Comparison of ENCODE assay signal across 8 mouse cellular contexts in the genomic region with DNA sequence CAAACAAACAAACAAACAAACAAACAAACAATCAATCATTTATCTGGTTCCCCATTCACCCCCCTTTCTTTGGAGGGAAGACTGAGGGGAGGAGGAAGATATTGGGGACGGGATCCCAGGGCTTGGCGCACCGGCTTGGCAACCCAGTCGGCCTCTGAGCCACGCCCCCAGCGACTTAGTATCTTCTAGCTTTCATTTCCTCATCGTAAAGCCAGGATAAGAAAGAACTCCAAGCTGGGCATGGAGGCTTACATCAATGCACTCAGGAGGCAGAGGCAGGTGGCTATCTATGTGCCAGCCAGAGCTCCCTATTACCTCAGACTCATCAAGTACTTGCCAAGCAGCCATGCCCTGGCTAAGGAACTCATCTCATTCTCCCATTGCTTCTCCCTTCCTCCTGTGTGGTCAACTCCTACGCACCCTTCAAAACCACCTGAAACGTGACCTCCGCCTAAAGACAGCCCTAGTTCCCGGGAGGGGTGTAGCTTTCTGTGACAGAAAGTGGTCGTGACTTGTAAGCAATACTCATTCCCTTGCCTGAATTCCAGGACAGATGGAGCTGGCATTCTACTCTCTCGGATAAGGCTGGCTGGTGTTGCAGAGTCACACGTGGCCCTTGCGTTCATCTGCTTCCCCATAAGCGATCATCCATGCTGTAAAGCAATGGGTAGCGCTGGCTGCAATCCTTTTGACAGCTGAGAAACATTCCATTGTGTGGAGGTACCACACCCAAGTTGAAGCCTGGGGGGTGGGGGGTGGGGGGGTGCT. TPM values are rescaled to one million over a fixed set of nuclear protein-coding genes. Genes with fewer than 3 reads are reported as not detected.
DNase-seq lines count a peak whose midpoint lies in the region; ATAC-seq lines count a peak whose summit lies in the region.

No protein-coding gene starts in this region.

- DNase-seq in frontal cortex, adult 2 months (ENCODE audit: extremely low spot score in 1 of 2, low spot score in 1 of 2), result no peak
- DNase-seq in A20 (ENCODE audit: low read depth, low spot score) (peak; percentile 87), adipocyte (ENCODE audit: low spot score) (no peak)
- no peak for DNase-seq in liver, embryonic 11.5 days (ENCODE audit: low spot score)

- H3K4me2 ChIP-seq in forebrain, embryonic 12.5 days, result peak overlapping the region; percentile 84
- peak overlapping the region; percentile 94 for H3K4me2 ChIP-seq in liver, embryonic 11.5 days
- H3K4me2 ChIP-seq in stomach, embryonic 15.5 days, result peak overlapping the region; percentile 86

- H3K4me3 ChIP-seq in forebrain, embryonic 12.5 days (replicated peaks), result peak overlapping the region; percentile 45
- H3K4me3 ChIP-seq in liver, embryonic 11.5 days (ENCODE audit: low read depth, low read length), result peak overlapping the region; percentile 61
- H3K4me3 ChIP-seq in stomach, embryonic 15.5 days (replicated peaks), result peak overlapping the region; percentile 50

- no peaks in the 10 kb centered on the region for H3K36me3 ChIP-seq in forebrain, embryonic 12.5 days (replicated peaks)
- no peaks in the 10 kb centered on the region for H3K36me3 ChIP-seq in liver, embryonic 11.5 days (ENCODE audit: control insufficient read depth, insufficient read depth, low read length)
- no peaks in the 10 kb centered on the region for H3K36me3 ChIP-seq in stomach, embryonic 15.5 days

- H3K9me3 ChIP-seq in forebrain, embryonic 12.5 days, result no peaks in the 10 kb centered on the region
- H3K9me3 ChIP-seq in liver, embryonic 11.5 days (ENCODE audit: control insufficient read depth, low read length), result no peaks in the 10 kb centered on the region
- H3K9me3 ChIP-seq in stomach, embryonic 15.5 days, result no peaks in the 10 kb centered on the region

- H3K27me3 ChIP-seq in forebrain, embryonic 12.5 days, result peaks cover 72% of the 10 kb centered on the region
- H3K27me3 ChIP-seq in liver, embryonic 11.5 days (replicated peaks; ENCODE audit: control insufficient read depth, insufficient read depth, low read length), result peaks cover 24% of the 10 kb centered on the region
- peaks cover 13% of the 10 kb centered on the region for H3K27me3 ChIP-seq in stomach, embryonic 15.5 days (replicated peaks)

- ATAC-seq in frontal cortex, adult (ENCODE audit: low TSS enrichment), result 0 out of 2 replicates have a peak, but pooled peaks have one; percentile 11
- ATAC-seq in forebrain, embryonic 12.5 days (ENCODE audit: low FRiP score), result no peak
- no peak for ATAC-seq in liver, embryonic 11.5 days (replicated peaks; ENCODE audit: low FRiP score)
- ATAC-seq in stomach, embryonic 15.5 days (ENCODE audit: insufficient read depth, low FRiP score, low read depth), result no peak
- no peak; the same call in 1 of the 2 replicates for ATAC-seq in erythroid progenitor cell, adult 5-6 weeks (replicated peaks; ENCODE audit: low FRiP score, poor library complexity, severe bottlenecking)

- no peak overlapping the region for H3K27ac ChIP-seq in forebrain, embryonic 12.5 days
- H3K27ac ChIP-seq in liver, embryonic 11.5 days (ENCODE audit: low read depth, low read length), result no peak overlapping the region
- no peak overlapping the region; the same call in 1 of the 2 replicates for H3K27ac ChIP-seq in stomach, embryonic 15.5 days

- H3K9ac ChIP-seq in forebrain, embryonic 12.5 days, result 0 out of 2 replicates have a peak overlapping the region, but pooled peaks have one; percentile 52
- no peak overlapping the region; the same call in 1 of the 2 replicates for H3K9ac ChIP-seq in liver, embryonic 11.5 days (ENCODE audit: low read depth, low read length)
- H3K9ac ChIP-seq in stomach, embryonic 15.5 days, result no peak overlapping the region

- peaks cover 26% of the 10 kb centered on the region for H3K4me1 ChIP-seq in forebrain, embryonic 12.5 days
- H3K4me1 ChIP-seq in liver, embryonic 11.5 days (replicated peaks; ENCODE audit: control insufficient read depth, insufficient read depth, low read length), result peaks cover 20% of the 10 kb centered on the region
- H3K4me1 ChIP-seq in stomach, embryonic 15.5 days, result peaks cover 27% of the 10 kb centered on the region

- 16% methylated on average over 17 of the region's 17 CpGs for WGBS in forebrain, embryonic 12.5 days
- 16% methylated on average over 17 of the region's 17 CpGs for WGBS in liver, embryonic 11.5 days
- 16% methylated on average over 17 of the region's 17 CpGs for whole genome bisulfite sequencing in stomach, embryonic 15.5 days

RNA-seq across cellular contexts. Expression of gene Pheta1, which starts 5.5 kb away (rescaled TPM):
- 15.1 and 16.0 TPM in 2 replicates for polyA plus RNA-seq in frontal cortex, adult 2 months (2012; rRNA removed)
- polyA plus RNA-seq in forebrain, embryonic 12.5 days (2016; fragmentation: Nextera tagmentation; extraction: Ambion mirVana), result 44.6 and 48.1 TPM in 2 replicates
- 12.1 and 13.7 TPM in 2 replicates for polyA plus RNA-seq in liver, embryonic 11.5 days (2014; fragmentation: Nextera tagmentation; extraction: Ambion mirVana)
- 23.7 and 26.1 TPM in 2 replicates for polyA plus RNA-seq in stomach, embryonic 15.5 days (2015; fragmentation: Nextera tagmentation; extraction: Ambion mirVana)
- not detected in 2 replicates for total RNA-seq in erythroid progenitor cell, adult 5-6 weeks (2015; ENCODE audit: low replicate concordance)
- total RNA-seq in erythroid progenitor cell, adult 5-6 weeks (2017; ENCODE audit: low replicate concordance), result 0.13 TPM in 1 of 2 replicates, not detected in the other

RNA-seq across cellular contexts. Expression of gene Sh2b3, which starts 5.9 kb away (rescaled TPM):
- 16.3 and 17.6 TPM in 2 replicates for polyA plus RNA-seq in frontal cortex, adult 2 months (2012; rRNA removed)
- polyA plus RNA-seq in forebrain, embryonic 12.5 days (2016; fragmentation: Nextera tagmentation; extraction: Ambion mirVana), result 7.1 and 7.4 TPM in 2 replicates
- 14.7 and 15.7 TPM in 2 replicates for polyA plus RNA-seq in liver, embryonic 11.5 days (2014; fragmentation: Nextera tagmentation; extraction: Ambion mirVana)
- polyA plus RNA-seq in stomach, embryonic 15.5 days (2015; fragmentation: Nextera tagmentation; extraction: Ambion mirVana), result 15.7 and 16.0 TPM in 2 replicates
- 12.2 and 14.1 TPM in 2 replicates for total RNA-seq in erythroid progenitor cell, adult 5-6 weeks (2015; ENCODE audit: low replicate concordance)
- total RNA-seq in erythroid progenitor cell, adult 5-6 weeks (2017; ENCODE audit: low replicate concordance), result 4.4 and 4.6 TPM in 2 replicates
